Mouse (Mus musculus): ENCODE results near the gene Snorc. TPM values are rescaled to one million over a fixed set of nuclear protein-coding genes. Genes with fewer than 3 reads are reported as not detected.
"Not testable (repeated sequence)": the region's sequence is repeated elsewhere in the genome, so short reads cannot be mapped to it uniquely, and the experiment has no call there.

The Snorc gene
- not detected in 2 replicates for total RNA-seq (2021)
- long read RNA-seq, result 0 reads

DNA sequence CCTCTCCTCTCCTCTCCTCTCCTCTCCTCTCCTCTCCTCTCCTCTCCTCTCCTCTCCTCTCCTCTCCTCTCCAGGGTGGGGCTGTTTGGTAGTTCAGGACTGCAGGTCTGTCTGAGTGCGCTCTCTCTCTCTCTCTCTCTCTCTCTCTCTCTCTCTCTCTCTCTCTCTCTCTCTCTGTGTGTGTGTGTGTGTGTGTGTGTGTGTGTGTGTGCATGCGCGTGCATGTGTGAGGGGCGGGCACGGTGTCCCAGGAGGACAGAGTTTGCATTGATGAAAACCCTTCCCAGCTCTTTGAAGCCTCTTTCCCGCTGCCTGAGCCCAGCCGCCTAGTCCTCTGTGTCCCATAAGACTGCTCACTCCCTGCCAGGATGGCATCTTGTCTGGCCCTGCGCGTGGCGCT lies at the start of gene Snorc:
TSS of gene Snorc (plus strand) at position 301 of the 400 bp plus-strand sequence.
- not testable (repeated sequence) for DNase-seq

DNA sequence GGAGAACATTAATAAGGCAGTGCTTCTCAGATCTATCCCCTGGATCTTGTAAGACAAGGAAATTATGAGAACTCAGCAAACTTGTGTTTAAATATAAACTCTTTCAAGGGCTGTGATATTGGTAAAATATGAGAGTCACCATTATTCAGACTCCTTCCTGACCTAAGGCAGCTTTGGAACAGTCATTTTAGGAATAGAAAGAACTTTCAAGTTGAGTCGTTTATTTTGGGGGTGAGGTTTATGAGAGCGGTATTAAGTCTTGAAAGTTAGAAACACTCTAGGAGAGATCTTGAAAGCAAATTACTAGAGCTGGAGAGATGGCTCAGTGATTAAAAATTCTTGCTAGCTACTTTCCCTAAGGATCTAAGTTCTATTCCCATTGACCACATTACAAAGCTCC lies 34.9 kb upstream of the Snorc start:
- no peak for DNase-seq

DNA sequence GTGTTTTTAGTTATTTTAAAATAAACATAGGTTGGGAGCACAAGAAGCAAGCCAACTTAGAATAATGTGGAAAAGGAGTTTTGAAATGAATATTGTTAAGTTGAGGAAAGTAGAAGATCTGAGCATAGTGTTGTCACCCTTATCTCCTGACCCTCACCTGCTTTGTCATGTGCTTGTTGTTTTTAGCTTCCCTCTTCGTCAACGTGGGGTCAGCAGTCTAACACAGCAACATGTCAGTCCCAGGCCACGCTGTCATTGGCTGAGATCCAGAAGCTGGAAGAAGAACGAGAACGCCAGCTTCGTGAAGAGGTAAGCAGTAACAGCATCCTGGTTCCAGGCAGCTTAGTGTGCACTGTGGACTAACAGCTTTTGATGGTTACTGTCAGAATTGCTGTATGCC lies 33.5 kb upstream of the Snorc start:
- no peak for DNase-seq

DNA sequence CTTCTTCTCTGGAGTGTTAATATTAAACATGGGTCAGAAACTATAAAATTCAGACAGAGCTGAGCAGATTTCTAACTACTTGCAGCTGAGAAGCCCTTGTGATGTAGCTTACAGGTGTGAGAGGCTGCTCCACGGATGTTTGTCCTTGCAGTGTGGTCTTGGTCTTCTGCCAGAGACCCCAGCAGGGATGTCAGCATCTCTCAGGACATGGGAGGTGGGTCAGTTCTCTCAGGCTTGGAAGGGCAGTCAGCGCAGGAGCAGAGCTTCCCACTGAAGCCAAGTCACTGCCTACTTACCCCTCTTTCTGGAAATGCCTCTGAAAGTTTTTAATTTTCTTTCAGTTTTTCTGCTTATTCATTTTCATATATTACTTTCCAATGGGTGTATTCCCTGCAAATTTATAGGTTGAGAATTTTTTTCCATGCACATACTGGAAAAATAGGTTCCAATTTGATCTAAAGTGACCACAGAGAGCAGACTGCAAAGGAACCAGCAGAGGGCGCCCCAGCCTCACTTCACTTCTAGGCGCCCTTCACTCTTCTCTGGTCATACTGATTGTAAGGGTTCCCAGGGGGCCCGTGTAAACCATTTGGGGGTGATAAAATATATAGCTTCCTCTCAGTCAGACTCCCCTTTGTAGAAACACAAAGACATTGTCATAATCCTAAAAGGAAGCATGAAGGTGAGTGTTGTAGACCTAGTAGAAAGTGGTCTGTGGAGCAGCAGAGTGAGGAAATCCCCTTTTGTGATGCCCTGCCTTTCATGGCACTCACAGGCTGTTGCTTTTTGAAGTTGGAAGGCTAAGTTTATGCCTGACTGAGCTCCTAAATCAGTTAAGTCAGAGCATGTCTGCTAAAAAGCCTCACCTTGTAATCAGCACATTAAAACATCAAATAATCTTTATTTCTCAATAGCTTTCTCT lies 22.6 kb upstream of the Snorc start:
- DNase-seq, result peak; percentile 68

DNA sequence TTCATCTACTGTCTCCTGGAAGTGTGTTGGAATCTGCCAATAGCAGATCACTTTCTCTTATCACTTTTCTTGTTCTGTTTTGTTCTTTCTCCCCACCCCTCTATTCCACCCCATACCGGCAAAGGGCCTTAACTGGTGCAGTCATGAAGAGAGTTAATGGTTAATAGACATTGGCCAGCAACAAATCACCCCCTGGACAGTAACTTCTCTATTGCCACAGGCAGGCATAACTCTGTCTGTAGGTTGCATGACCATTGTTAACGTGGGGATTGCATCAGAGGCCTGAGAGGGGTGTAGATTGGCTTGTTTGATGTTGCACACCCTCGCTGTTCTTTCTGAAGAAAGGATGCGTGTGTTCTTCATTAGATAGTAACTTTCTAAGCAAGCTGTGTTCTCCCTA lies 20.6 kb upstream of the Snorc start:
- DNase-seq, result no peak

DNA sequence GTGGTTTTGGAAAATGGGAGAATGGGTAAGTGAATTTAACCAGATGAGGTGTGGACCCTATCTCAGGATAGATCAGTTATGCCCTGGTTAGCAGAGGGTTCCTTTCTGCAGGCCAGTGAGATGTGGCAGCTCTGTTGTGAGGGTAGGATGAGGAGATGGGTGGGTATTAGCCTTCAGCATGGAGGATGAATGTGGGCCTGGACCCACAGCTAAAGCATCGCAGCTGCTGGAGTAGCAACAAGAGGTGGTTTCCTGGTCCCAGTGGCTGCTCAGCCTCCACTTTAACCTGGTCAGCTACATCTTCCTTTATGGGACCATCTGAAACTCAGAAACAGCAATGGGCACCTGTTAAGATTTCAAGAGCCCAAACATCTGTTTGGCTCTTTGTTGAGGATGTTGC lies 13.6 kb upstream of the Snorc start:
- no peak for DNase-seq

DNA sequence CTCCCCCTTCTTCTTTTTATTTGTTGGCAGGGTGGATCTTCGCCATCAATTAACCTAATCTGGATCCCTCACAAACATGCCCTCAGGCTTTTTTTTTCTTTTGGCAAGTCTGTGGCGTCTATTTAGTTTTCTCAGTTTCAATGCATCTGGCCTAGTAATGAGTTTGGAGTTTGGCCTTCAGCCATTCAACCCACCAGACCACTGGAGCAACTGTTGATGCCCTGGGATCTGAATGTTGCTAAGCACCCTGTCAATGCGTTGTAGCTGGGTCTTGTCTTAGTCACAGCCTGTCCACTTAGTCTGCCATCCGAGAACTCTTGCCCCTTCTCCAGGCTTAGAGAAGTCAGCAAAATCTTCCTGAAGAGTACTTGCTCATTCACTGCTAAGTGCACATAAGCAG lies 12.0 kb upstream of the Snorc start:
- no peak for DNase-seq

DNA sequence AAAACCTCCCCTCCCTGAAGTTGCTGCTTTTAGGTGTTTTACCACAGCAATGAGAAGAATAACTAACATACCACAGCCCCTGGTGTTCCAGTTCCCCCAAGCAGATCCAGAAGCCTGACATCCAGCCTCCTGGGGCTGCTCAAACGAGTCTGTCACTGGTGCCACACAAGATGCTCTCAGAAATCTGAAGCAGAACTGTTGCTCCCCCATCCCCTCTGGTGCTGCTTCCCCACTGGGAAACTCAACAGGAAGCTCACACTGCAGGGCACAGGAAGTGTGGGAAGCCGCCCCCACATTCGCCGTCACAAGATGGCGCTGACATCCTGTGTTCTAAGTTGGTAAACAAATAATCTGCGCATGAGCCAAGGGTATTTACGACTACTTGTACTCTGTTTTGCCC lies 10.2 kb upstream of the Snorc start:
- DNase-seq, result not testable (repeated sequence)

DNA sequence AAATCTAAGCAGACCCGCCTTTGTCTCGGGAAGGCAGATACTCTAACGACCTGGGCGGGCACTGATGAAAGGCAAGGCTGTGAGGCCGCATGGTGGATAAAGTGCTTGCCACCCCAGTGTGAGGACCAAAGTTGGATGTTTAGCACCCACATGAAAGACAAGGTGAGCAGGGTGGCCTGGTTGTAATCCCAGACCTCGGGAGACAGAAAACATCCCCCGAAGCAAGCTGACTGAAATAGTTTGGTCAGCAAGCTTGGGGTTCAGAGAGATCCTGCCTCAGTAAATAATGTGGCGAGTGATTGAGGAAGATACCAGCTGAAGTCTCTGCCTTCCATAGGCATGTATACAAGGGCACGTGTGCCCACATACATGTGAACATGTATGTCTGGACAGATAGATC lies 2.6 kb upstream of the Snorc start:
- no peak for DNase-seq

DNA sequence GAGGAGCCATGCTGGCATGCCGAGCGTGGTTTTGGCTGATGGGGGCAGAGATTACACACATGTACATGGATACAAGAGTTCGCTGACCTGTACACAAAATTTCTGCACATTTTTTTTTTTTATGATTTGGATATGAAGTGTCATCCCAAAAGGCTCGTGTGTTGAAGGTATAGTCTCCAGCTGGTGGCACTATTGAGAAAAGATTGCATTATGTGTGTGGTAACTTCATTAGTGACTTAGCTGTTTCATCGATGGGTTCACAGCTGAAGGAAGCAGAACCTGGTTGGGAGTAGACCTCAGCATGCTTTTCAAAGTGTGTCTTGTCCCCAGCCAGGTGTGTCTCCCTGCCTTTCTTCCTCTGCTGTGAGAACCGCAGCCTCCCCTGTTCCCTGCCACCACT lies 1.8 kb upstream of the Snorc start:
- no peak for DNase-seq

DNA sequence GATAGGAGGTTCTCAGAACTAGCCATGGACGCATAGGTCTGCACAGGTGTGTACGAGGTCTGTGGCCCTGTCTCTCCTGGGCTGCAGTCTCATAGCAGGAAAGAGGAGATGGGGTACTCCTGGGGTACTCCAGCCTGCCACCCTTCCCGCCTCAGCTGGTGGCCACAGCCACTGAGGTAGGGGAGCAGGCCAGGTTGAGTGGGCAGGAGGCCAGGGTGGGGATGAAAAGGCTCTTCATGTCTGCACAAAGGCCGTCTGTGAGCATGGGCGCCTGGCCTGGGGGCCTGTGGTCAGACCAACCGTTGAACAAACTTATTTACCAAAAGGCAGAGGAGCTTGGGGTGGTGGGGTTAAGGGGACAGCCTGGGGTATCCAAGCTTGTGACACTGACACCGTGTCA lies 1.8 kb downstream of the Snorc start:
- no peak for DNase-seq

DNA sequence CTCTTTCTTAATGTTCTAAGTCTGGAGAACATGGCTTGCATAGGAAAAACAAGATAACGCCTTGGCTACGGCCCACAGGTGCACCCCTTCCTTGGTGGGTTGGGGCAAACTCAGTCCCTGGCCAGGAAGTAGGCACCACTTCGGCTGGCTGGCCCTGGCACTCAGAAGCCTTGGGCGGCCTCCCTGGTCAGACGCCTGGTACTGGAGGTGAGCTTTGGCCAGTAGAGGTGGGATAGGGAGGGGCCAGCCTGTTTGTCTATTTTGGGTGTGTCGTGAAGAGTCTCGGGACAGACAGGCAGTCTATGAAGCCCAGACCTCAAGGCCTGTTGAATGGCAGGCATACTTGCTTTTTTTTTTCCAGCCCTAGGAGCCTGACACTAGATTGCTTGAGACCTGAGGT lies 2.5 kb downstream of the Snorc start:
- DNase-seq, result no peak

DNA sequence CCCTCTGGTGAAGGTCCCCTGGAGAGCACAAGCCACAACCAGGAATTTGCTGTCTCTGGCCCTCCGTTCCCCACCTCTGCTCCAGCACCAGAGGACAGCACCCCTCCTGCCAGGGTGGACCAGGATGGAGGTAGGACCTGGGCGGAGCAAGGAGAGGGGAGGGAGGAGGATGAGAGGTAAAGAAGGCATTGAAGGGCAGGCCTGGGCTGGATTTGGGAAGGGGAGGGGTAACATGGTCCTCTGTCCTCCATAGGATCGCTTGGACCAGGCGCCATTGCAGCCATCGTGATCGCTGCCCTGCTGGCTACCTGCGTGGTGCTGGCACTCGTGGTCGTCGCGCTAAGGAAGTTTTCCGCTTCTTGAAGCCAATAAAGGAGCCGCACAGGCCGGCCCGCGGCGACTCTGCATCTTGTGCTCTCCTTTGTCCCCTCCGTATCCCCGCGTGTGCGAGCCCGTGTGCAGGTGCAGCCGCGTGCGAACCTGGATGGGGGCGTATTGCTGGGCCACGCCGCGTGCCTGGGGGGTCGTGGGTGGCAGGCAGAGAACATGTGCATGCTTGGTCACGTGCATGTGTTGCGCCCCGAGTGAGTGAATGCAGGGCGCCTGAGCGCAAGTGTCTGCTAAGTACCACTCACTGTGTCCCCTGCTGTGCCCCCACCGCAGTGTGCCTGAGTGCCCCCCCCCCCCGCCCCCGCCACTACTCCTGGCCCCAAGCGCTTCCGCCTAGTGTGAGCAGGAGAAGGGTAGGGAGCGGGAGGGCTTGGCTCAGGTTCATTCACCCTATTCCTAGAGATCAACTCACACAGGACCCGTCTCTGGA lies 5.2 kb downstream of the Snorc start:
- DNase-seq, result no peak

DNA sequence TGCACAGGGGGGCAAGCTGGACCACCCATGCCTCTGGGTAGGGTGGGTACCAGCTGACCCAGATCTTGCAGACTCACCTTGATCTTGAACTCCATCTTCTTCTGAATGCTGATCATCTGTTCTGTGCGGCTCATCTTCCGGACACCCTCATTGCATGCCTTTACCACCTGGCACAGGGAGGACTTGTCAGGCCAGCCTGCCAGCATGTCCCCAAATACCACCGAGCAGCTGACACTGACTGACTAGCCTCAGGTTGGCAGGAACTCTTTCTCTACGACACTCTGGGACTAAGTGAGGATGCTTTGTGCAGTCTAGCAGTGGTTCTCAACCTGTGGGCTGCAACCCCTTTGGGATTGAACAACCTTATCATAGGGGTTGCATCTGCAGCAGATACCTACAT lies 12.5 kb downstream of the Snorc start:
- no peak for DNase-seq

DNA sequence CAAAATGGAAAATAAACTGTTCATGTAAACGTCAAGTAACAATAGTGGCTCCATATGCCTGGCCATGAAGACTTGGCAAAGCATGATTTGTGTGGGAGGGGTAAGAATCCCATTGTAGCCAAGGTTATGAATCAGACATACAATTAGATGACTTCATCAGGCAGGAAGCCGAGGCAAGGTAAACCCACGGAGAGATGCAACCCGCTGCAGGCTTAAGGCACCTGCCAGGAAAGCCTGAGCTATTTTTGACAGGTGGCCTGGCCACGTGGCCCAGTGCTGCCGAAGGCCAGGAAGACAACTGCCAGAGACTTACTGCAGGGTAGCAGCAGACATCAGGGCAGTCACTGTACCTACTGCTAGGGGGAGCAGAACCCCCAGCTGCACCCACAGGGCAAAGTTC lies 16.3 kb downstream of the Snorc start:
- no peak for DNase-seq

DNA sequence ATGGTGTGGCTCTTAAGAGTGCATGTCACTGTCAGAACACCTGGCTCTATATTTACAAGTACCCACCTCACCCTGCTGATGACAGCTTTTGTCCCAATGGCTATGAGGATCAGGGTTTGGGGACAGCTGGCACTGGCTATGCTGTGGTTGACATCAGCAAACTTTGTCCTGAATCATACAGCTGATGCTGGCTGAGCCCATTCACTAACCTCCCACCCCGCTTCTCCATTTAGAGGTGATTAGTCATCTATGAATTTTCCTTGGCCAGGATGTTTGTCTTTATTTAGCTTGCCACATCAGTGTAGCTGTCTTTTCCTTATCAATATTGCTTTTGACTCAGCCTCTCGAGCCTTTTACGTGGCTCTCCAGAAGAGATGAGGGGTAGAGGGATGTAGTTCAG lies 22.2 kb downstream of the Snorc start:
- DNase-seq, result no peak

DNA sequence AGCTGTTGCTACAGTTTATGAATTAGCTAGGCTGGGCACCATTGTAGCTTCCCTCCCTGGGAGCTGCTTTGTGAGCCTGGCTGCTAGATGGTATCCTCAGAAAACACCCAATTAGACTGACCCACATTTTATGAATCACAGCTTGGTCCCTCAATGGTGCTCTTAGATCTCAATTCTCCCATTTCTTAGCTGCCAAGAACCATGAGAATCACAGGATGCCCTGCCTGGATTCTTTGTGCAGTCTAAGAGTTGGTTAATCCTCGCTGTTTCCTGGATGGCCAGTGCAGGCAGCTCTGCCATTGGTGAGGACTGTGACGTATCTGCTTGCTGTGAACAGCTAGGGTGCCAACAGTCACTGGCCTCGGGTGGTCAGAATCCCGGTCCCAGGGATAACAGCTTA lies 23.5 kb downstream of the Snorc start:
- DNase-seq, result no peak

DNA sequence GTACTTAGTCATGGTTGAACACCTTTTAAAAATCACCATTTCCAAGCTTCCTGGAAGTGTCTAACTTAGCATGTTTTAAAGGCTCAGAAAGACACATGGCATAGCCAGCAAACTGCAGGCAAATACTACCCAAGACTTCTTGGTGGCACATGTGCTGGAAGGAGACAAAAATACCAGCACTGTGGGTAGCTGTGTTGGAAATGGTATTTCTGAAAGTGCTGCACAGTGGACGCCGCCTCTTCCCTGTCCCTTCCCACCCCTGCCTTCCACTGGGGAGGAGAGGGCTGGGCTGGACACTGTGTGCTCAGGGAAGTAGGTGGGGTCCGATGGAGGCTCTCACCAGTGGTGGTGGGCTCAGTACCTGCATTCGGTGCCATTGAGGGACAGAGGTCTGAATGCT lies 35.5 kb downstream of the Snorc start:
- DNase-seq, result no peak

DNA sequence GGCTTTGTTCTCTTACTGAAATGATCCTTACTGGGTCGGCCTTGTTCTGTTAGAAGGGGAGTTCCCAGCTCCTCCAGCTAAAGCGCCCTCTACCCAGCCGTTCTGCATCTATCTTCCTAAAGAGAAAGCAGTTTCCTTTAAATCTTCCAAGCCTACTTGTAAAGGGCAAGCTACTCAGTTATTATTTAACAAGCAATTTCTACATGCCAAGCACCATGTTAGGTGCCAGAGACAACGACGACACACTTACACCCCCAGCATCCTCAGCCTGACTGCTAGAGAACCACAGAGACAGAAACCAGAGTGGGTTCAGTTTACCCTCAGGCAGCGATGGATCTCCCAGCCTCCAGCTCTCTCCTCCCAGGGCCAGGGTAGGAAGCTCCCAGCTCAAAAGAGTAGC lies 37.8 kb downstream of the Snorc start:
- DNase-seq, result no peak

DNA sequence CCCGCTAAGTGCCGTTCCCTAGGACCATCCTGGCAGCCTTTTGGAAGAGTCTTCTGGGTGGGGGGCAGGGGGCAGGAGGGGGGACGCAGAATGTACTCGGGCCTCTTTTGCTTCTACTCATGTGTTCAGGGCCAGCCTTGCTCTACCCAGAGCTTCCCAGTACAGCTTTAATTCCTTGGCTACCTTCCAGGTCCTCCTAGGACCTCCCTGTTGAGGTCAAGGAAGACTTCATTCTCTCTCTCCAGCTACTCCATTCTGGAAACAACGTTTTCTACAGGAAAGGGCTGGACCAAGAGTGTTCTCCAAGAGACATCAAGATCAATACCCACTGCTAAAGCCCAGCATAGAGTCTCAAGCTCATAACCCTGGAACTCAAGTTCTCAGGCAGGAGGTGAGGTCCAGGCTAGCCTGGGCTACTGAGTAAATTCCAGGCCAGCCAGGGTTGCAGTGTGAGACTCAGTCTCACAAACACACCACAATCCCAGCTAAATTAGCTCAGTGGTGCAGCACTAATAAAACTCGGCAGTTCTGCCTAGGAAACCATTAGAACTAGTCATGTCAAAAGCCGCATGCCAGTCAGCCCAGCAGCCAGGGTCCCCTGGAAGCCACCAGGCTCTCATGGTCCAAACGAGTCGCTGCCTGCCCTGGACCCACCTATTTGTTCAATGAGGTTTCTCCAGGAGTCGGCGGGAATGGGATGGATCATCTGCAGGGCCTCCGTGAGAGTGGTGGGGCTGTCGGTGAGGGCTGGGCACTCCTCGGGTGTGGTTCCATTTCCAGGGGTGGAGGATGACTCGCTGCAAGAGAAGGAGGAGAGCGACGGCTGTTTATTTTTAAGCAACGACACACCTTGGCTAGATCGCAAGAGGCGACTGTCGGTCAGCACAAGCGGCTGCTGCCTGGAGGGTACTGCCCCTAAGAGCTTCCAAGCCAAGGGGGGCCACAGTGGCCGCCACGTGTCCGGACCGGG lies 38.8 kb downstream of the Snorc start:
- no peak for DNase-seq

DNA sequence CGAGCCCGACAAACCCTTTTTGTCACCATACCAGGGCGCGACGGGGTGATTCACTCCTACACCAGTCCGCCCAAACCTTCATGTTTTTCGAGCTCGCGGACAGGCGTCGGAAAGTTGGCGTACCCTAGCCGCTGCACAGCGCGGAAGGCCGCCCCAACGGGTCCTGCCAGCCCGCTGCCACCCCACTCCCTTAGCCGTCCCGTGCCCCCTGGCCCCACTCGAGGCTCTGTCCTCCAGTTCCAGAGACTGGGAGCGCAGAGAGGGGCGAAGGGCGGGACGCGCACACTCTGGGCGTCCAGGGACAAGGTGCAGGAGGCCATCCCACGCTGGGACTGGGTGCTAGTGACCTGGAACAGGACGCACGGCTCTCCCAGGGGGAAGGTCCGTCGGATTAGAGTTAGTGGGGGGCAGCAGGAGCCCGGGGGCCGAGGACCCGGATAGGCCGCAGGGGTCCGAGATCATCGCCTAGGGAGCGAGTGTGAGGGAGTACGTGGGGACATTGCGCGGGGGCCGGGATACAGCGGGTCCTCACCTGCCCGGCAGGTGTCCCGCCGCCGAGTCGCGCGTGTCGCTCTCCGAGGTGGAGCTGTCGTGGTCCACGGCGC lies 39.6 kb downstream of the Snorc start, which contains the start of gene Neu2:
TSS of gene Neu2 (plus strand) at position 329 of the 605 bp plus-strand sequence.
- peak; percentile 32 for DNase-seq

All from adrenal gland, postnatal 25 days (tissue).